Mouse (Mus musculus): Measurements from ENCODE around the gene Kcmf1. TPM values are rescaled to one million over a fixed set of nuclear protein-coding genes. Genes with fewer than 3 reads are reported as not detected.

Gene Kcmf1
- total RNA-seq, 2 experiments from 2014 or later: 128 to 136 TPM

Other genes with a start within 250 kb of the Kcmf1 start
- 1 to 10 TPM; 4.8 to 5.8 TPM for gene Tcf7l1, start 110.7 kb downstream of the Kcmf1 start, total RNA-seq (2021)
- 100 to 1,000 TPM in 1 of 2 experiments, 10 to 100 TPM in 1; 81.7 to 136 TPM for gene Tmsb10, start 58.8 kb upstream of the Kcmf1 start, total RNA-seq (2021)